Mouse (Mus musculus) testis, adult 2 months (tissue): ENCODE data around the gene Pmis2.

Experiments used
- CTCF ChIP-seq: fragments of 200-500 bp; IDR thresholded peaks from 2 replicates; pipeline ENCODE4 v1.5.1; 2012; ENCODE audit warnings: low read depth, mild to moderate bottlenecking, inconsistent platforms, low read length, moderate library complexity; ENCODE audit not compliant: control insufficient read depth, insufficient read depth, insufficient replicate concordance
- POLR2A ChIP-seq: fragments of 200-500 bp; IDR thresholded peaks from 2 replicates; pipeline ENCODE4 v1.6.1; 2012; ENCODE audit warnings: low read depth, mild to moderate bottlenecking, inconsistent platforms, low read length, moderate library complexity; ENCODE audit not compliant: control insufficient read depth

GRCm38 (mm10) chr7:30683425-30683824 lies 12.0 kb upstream of the Pmis2 start:
- TF ChIP-seq CTCF (no peak), POLR2A (no peak)
